Mouse (Mus musculus) adrenal gland, postnatal 4 days (tissue): ENCODE measurements at regions not wholly inside any gene's neighbourhood (a gene's known extent, or its start where the extent isn't known, plus 50 kb on each side); places are given as distances from the start of the nearest gene placed in this dataset.
A peak's percentile ranks its signal among the peaks of the same experiment; 100 is the strongest.

Experiments
- DNase-seq, 2 experiments: peaks; one replicate each; pipeline ENCODE4 v3.0.0; 2021 to 2022; ENCODE audit warnings: low spot score in 2 of 2, mixed read lengths in 2 of 2

DNA sequence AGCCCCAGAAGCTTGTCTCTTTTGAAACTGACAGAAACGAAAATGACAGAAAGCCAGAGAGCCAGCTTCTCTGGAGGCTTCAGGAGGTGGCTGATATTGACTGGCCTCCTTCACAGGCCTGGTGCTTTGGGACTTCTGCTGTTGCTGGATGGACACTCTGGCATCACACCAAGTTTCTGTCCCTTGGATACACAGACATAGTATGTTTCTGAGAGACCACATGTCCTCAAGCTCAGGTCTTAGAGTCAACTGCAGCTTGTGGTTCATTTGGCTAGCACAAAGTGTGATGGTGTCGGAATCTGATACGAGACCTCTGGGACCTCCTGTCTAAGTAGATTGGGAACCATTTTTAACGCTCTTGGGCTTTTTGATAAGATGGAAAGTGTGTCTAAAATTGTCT, 502.0 kb downstream of the Sqor start:
- no peak for DNase-seq

GRCm38 (mm10) chr2:123274866-123275735, 510.1 kb downstream of the Sqor start:
- no peak for DNase-seq

GRCm38 (mm10) chr2:123275736-123276330, 510.8 kb downstream of the Sqor start:
- DNase-seq, result no peak

DNA sequence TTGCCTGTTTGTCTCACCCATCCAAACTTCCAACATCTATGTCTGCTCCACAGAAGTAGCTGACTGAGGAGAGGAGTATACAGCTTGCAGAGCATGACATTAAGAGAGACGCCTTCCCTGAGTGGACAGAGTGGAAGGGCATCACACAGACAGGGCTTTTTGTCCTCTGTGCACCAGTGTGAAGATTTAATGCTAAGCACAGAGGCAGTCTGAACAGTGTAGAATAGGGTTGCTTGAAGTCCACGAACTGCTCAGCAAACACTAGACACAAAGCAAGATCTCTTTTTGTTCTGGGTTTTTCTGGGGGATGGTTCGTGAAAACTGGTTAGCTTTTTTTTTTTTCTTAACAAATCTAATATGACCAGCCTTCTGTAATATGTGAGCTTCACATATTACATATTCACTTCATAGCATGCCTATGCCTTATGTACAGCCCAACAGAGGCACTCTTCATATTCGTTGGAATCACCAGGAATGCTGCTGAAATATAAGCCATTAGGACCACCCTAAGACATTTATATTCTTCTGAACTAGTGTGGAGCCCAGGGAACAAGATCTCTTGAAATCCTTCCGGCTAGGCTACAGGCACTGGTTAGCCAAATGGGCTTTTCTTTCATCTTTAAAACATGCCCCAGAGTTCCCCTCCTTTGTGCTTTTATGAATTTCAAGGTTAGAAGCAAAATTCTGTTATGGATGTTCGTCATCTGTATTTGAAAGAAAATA, 546.7 kb downstream of the Sqor start:
- DNase-seq, result no peak

DNA sequence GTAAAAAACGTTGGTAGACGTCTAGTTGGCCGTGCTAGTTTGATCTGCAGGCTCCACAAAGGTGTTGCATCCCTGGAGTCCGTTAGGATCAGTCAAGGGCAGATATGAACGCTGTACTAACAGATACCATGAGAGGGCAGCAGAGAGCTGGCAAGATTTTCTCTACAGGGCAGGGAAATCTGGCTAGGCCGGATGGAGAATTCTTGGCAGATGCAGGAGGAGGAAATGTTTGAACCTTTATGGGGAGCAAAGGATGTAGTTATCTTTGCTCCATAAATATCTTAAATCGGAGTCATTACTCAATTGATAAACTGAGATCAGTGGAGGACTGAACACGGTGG, 547.2 kb downstream of the Sqor start:
- DNase-seq, result peak; percentile 25 to 38

DNA sequence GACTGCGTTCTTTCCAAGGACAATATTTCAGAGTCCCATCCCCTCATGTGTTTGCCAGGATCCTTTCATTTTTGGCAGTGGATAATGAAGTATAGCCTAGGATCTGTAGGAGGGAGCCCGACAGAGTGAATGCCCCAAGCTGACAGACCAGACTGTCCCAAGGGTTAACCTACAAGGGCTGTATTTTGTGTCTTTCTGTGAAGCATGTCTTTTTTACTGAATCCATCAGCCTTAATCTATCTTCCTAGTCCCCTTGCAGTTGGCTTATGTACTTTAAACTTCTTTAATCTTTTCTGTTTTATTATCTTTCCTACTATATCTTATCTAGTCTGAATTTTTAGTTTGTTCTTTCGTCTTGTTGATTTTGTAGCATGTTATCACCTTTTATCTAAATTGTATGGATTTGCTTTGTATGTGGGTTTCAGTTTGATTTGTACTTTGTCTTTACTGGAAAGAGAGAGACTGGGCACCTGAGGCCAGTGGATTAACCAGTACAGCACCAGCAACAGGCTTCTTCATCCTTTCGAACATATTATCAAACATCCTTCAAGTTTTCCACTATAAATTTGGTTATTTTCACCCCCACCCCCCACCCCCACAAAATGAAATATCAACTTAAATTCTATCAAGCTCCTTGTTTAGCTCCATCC, 555.5 kb downstream of the Sqor start:
- no peak for DNase-seq

DNA sequence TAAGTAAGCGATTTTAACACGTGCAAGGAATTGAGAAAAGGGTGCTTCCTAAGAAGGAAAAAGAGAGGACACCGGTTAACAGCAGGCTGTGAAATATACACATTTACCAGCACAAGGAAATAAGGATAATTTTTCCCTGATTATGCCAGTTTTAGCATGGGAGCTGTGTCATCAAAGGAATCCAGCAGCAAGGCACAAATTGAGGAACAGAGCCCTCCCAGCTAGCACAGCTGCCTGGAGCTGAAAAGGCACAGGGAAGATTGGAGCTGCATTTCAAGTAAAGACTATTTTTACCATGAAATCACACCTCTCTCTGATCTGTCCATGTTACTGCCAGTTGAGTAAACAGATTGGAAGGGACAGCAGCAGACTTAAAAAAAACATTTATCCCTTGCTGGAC, 558.7 kb downstream of the Sqor start:
- DNase-seq, result no peak

DNA sequence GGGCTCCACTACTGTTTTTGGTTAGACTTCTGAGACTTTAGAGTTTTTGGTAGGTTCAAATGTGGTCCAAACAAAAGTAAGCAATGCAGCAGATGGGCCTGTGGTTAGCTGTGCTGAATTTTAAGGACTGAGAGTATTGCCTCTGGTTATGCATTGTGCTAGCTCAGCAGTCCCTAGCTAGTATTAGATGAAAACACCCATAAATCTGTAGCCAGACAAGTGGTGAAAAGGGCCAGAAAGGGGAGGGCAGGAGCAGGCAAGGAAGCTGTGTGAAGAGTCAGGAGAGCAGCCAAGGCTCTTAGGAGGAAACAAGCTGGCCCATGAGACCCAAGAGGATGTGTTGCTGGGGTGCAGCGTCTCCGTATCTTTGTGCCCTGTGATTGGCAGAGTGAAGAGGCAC, 559.9 kb downstream of the Sqor start:
- DNase-seq, result no peak

DNA sequence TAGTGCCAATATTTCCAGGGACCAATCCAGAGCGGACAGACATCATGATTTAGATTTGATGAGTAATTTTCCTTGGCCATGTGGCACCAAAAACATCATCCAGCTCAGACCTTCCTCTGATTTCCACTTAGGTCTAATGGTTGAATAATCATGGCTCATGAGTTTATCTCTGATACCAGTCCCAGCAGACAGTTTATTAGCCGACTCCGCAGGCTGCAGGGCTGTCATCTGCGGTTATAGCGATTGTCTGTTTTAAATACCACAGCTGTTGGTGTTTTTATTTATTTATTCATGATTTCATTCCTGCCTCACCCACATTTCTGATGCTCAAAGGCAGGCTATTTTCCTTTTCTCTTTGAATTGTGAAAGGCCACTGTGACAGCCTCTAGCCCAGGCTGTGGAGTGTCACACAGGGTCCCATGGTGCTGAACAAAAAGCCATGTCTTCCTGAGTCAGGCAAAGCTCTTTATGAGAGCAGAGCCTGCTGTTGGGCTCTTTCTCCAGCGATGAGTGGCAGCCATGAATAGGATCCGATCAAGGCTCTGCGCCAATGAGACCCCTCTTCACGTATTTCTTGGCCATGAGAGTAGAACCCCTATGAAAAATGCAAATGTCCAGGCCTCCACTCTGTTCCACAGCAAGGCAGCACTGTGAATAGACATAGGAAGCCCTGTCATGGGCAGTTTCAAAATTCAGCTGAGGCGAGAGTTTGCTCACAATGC, 584.7 kb downstream of the Sqor start:
- no peak for DNase-seq

- no peak for DNase-seq
These were observed 599.2 kb downstream of the Sqor start for GRCm38 (mm10) chr2:123364204-123364603.

DNA sequence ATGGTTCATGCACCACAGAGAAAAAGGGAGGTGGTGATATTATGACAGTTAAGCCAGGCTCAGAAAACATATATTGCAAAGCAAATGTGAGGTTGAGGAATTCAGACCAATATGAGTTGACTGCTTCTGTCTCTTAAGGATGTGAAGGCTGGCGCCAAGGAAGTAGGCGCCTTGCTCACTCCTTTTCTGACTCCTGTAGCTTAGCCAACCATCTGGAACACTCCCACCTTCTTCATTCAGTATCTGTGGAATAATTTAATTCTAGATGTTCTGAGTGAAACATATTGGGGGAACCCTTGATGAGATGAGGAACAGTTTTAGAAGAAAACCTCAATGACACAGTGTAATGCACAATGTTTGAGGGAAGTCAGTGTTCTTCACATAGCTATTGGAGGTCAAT, 601.5 kb downstream of the Sqor start:
- no peak for DNase-seq

DNA sequence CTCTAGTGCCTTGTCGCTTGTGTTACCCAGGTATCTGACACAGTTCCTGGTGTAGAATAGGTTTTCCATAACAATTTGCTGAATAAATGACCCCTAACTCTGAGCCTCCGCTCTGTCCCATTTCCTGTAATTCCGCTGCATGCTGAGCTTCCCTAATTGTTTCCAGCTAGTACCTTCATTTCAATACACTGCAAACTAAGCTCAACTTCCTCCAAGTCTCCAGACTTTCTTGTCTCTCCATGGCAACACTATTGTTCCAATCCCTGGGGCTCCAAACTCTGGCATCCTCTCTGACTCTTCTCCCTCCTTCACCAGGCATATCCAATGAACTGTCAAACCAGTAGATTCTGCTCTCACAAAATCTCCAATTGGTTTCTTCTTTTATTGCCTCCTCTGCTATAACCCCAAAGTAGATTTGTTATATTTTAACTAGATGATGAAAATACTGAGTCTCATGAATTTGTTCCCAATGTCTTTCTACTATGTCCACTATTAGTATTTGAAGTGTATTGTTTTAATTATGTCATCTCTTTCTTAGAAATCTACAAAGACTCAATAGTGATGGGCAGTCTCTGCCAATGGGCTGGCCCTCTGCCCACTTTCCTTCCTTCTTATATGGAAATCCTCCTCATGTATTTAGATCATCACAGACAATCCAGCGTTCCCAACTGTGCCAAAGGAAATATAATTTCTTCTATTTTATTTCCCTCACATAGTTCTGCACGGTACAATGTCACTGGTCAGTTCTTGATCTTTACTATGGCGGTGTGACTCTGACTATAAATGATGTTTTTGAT, 620.8 kb downstream of the Sqor start:
- DNase-seq, result no peak

DNA sequence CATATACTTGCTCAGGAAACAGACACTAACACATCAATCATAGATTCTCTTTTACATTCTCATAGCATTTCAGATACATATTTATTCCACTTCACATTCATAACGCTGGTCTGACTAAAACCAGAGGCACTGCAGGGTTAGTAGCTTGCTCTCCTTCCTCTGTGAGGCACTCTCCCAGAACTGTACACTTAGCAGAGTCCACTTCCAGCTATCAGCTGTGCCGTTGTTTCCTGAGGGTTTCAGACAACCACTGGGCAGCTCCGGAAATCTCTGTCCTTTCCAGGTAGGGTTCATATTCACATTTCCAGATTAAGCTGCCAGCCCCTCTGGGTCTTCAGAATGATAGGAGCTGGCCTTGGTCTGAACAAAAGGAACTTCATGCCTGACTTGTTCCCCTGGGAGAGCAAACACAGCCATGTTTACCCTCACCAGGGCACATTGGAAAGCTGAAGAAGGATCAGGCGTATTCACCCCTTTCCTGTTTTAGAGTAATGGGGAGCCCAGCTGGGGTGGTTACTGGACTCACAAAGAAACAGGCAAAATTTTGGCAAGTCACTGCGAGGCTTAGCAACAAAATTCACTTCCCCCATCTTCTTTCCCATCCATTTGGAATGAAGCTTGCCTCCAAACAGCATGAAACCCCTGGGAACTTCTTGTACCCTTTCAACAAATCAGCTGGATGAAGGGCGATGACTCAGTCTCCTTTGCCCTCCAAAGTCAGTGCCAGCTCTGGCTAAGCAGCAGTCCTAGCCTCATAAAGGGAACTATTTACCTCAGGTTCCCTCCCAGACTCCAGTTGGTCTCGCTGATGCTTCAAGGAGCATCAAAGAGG, 622.0 kb downstream of the Sqor start:
- no peak for DNase-seq

DNA sequence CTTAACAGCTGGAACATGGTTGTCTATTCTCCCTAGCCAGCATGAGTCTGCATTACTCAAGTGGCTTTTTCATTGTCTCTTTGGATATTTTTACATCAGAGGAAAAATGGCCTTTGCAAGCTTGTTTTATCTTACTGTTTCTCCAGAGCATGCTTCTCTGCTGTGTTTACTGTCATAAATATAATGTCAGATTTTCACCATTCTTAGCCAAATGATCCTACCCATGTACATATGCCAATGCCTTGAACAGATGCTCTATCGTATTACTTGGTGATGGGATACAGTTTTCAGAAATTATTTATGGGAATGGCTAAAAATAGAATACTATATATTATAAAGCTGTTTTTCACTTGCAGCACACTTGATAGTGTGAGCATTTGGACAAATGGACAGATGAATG, 625.9 kb downstream of the Sqor start:
- DNase-seq, result no peak

GRCm38 (mm10) chr2:123394296-123394695, 629.3 kb downstream of the Sqor start:
- no peak for DNase-seq

GRCm38 (mm10) chr2:123397551-123397950, 632.5 kb downstream of the Sqor start:
- no peak for DNase-seq

GRCm38 (mm10) chr2:123401064-123401463, 636.0 kb downstream of the Sqor start:
- no peak for DNase-seq

GRCm38 (mm10) chr2:123409075-123409474, 644.0 kb downstream of the Sqor start:
- DNase-seq, result no peak

DNA sequence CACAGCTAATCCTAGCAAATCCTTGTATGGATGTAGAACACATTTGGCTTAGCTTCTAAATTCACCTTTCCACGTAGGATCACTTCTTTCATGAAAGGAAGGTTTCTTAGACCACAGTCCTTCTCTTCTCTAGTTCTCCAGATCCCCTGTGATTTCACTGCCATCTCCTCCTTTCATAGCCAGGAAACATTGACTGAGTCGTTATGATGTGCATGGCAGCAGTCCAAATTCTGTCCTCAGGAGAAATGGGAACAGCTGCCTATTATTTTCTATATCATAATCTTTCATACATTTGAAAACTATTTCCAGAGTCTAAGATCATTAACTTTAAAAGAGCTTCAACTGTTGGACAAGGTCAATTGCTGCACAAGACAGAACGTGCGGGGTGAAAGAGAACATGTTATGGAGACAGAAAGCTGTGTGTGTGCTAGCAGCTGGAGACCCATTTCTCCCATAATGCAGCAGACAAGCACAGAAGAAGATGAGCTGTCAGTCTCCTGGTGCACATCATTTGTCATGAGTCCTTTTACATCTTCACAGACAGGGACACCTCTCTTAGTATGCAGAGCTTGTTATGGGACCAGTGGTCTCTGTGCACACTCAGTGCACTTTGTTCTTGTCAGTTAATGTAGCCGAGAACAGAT, 631.6 kb upstream of the Sema6d start:
- no peak for DNase-seq
